Mouse (Mus musculus): ENCODE measurements around the gene Cnrip1.
"Not testable (repeated sequence)": the region's sequence is repeated elsewhere in the genome, so short reads cannot be mapped to it uniquely, and the experiment has no call there.

The Cnrip1 gene

GRCm38 (mm10) chr11:17051545-17052475 is at the start of gene Cnrip1, which contains the start of gene Plek:
Gene Cnrip1, plus strand, starts transcription at chr11:17051586.
Gene Plek, minus strand, starts transcription at chr11:17052381.
- DNase-seq: peak; percentile 62

GRCm38 (mm10) chr11:17002739-17003373 is 48.5 kb upstream of the Cnrip1 start:
- no peak for DNase-seq

GRCm38 (mm10) chr11:17003757-17004156 is 47.6 kb upstream of the Cnrip1 start:
- no peak for DNase-seq

- no peak for DNase-seq
These were observed 46.2 kb upstream of the Cnrip1 start for GRCm38 (mm10) chr11:17004899-17005846.

GRCm38 (mm10) chr11:17006526-17006925 is 44.9 kb upstream of the Cnrip1 start:
- not testable (repeated sequence) for DNase-seq

GRCm38 (mm10) chr11:17007517-17008173 is 43.7 kb upstream of the Cnrip1 start:
- no peak for DNase-seq

GRCm38 (mm10) chr11:17008498-17008941 is 42.9 kb upstream of the Cnrip1 start:
- DNase-seq: no peak

- no peak for DNase-seq
These were observed 38.4 kb upstream of the Cnrip1 start for GRCm38 (mm10) chr11:17012948-17013347.

GRCm38 (mm10) chr11:17019328-17019727 is 32.1 kb upstream of the Cnrip1 start:
- no peak for DNase-seq

GRCm38 (mm10) chr11:17023206-17023605 is 28.2 kb upstream of the Cnrip1 start:
- peak; percentile 18 for DNase-seq

GRCm38 (mm10) chr11:17023984-17024383 is 27.4 kb upstream of the Cnrip1 start:
- DNase-seq: no peak

GRCm38 (mm10) chr11:17045806-17046205 is 5.6 kb upstream of the Cnrip1 start:
- no peak for DNase-seq

- no peak for DNase-seq
These were observed 1.2 kb downstream of the Cnrip1 start for GRCm38 (mm10) chr11:17052476-17053049.

- DNase-seq: not testable (repeated sequence)
These were observed 18.0 kb downstream of the Cnrip1 start for GRCm38 (mm10) chr11:17069360-17069759.

GRCm38 (mm10) chr11:17075656-17076055 is 24.3 kb downstream of the Cnrip1 start:
- no peak for DNase-seq

GRCm38 (mm10) chr11:17082086-17082485 is 30.7 kb downstream of the Cnrip1 start:
- no peak for DNase-seq

- DNase-seq: peak; percentile 18
These were observed 31.6 kb downstream of the Cnrip1 start for GRCm38 (mm10) chr11:17082953-17083352.

GRCm38 (mm10) chr11:17083455-17083854 is 32.1 kb downstream of the Cnrip1 start:
- DNase-seq: no peak

GRCm38 (mm10) chr11:17083866-17084265 is 32.5 kb downstream of the Cnrip1 start:
- DNase-seq: peak; percentile 2

GRCm38 (mm10) chr11:17086106-17086505 is 34.7 kb downstream of the Cnrip1 start:
- no peak for DNase-seq

GRCm38 (mm10) chr11:17106936-17107335 is 55.5 kb downstream of the Cnrip1 start:
- no peak for DNase-seq

GRCm38 (mm10) chr11:17107359-17107758 is 56.0 kb downstream of the Cnrip1 start:
- DNase-seq: no peak
